Mouse (Mus musculus): ENCODE results near the gene Btbd35f29. TPM values are rescaled to one million over a fixed set of nuclear protein-coding genes. Genes with fewer than 3 reads are reported as not detected.

Gene Btbd35f29
- polyA plus RNA-seq (2017; shearing (Covaris generic)): not detected

GRCm38 (mm10) chrX:31117374-31117773 is at the start of gene Btbd35f29:
TSS of gene Btbd35f29 (plus strand) at chrX:31117674.

Other genes starting within 250 kb of the Btbd35f29 start
- gene Spin2f, start 136.2 kb downstream of the Btbd35f29 start, polyA plus RNA-seq (2017; shearing (Covaris generic)): not detected
- gene Btbd35f26, start 218.8 kb downstream of the Btbd35f29 start, polyA plus RNA-seq (2017; shearing (Covaris generic)): not detected